Mouse (Mus musculus) hindbrain, postnatal 0 days (tissue): ENCODE data around the gene Gria1. TPM values are rescaled to one million over a fixed set of nuclear protein-coding genes. Genes with fewer than 3 reads are reported as not detected.
A peak's percentile ranks its signal among the peaks of the same experiment; 100 is the strongest.

ENCODE experiments used
- ATAC-seq: fragments of 200-750 bp; cut with Nextera tagmentation; 2 replicates; pipeline ENCODE4 v1.8.0; 2017; ENCODE audit warnings: mild to moderate bottlenecking, moderate TSS enrichment, moderate library complexity
- DNase-seq: peaks from one replicate; pipeline ENCODE4 v3.0.0-alpha.2; 2015; ENCODE audit warnings: low spot score
- H3K27ac ChIP-seq: fragments of 300-500 bp; sonication (generic); 2 replicates; pipeline ENCODE4 v1.5.1; 2014; ENCODE audit warnings: mild to moderate bottlenecking
- H3K27me3 ChIP-seq: fragments of 300-500 bp; sonication (generic); 2 replicates; pipeline ENCODE4 v1.6.1; 2014; ENCODE audit warnings: low read length, mixed read lengths; ENCODE audit not compliant: insufficient read depth
- H3K36me3 ChIP-seq: fragments of 300-500 bp; sonication (generic); 2 replicates; pipeline ENCODE4 v1.6.1; 2014; ENCODE audit warnings: low read length, mixed read lengths; ENCODE audit not compliant: insufficient read depth
- H3K4me1 ChIP-seq: fragments of 300-500 bp; sonication (generic); 2 replicates; pipeline ENCODE4 v1.6.1; 2014; ENCODE audit warnings: antibody characterized with exemption, low read length, mixed read lengths; ENCODE audit not compliant: insufficient read depth
- H3K4me2 ChIP-seq: fragments of 300-500 bp; sonication (generic); 2 replicates; pipeline ENCODE4 v1.6.1; 2014; ENCODE audit warnings: low read depth, mild to moderate bottlenecking, low read length, moderate library complexity, mixed read lengths
- H3K4me3 ChIP-seq: fragments of 300-500 bp; sonication (generic); 2 replicates; pipeline ENCODE4 v1.5.1; 2014; ENCODE audit warnings: low read length
- H3K9ac ChIP-seq: fragments of 300-500 bp; sonication (generic); replicated peaks from 2 replicates; pipeline ENCODE4 v1.6.1; 2014; ENCODE audit warnings: mild to moderate bottlenecking, low read length, moderate library complexity, mixed read lengths
- H3K9me3 ChIP-seq: fragments of 300-500 bp; sonication (generic); 2 replicates; pipeline ENCODE4 v1.6.1; 2016; ENCODE audit warnings: low read length, mixed read lengths
- CTCF ChIP-seq: IDR thresholded peaks from 2 replicates; pipeline ENCODE4 v1.5.1; 2016; ENCODE audit warnings: antibody characterized with exemption, control low read depth, low read depth
- WGBS: fragments of 180-500 bp; shearing (Covaris S2); extraction: QIAGEN DNeasy Blood & Tissue Kit; methylation state at CpG from one replicate; pipeline ENCODE4 v1.1.7; 2014; 5-methylcytosine and 5-hydroxymethylcytosine counted together
- polyA plus RNA-seq: library from polyadenylated mRNA; unstranded; fragments of >200 nt; fragmentation: Nextera tagmentation; extraction: Ambion mirVana; gene quantifications from 2 replicates; pipeline ENCODE4 v1.2.1, GENCODE M21; 2015
- total RNA-seq: library from RNA; depleted of rRNA; stranded (reverse); fragments of >200 nt; gene quantifications from 2 replicates; pipeline ENCODE4 v1.2.3, GENCODE M21; 2014; rRNA removed

Gene Gria1
- total RNA-seq: 53.0 and 58.2 TPM in 2 replicates
- 45.5 and 47.1 TPM in 2 replicates for polyA plus RNA-seq

DNA sequence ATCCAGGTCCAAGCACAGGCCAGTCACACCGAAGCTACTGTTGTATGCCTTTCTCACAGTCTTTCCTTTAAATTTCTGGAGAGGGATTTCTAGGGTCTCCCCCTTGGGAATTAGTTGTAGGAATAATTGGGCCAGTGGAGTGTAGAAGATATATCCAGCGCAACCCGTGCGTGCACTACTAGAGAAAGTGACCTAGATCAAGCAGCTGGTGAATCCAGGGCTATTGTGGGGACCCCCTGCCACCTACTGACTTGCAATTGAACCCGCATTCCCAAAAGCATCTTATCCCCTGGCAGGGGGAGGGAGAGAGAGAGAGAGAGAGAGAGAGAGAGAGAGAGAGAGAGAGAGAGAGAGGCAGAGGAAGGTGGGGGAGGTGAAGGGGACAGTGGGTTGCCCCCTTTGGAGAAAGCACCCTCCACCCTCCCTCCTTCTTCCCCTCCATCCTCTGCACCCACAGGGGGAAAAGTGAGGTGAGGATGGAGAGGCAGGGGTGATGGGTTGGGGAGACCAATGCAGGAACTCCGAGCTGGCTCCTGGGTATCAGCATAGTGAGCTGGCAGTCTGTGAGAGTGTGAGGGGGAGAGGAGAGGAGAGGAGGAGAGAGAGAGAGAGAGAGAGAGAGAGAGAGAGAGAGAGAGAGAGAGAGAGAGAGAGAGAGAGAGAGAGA, at the start of gene Gria1:
Gene Gria1, plus strand, starts transcription at position 364 of the 667 bp plus-strand sequence.
- Histone ChIP-seq H3K27me3 (no peaks in the 10 kb centered on the region), H3K9me3 (no peaks in the 10 kb centered on the region), H3K4me1 (no peaks in the 10 kb centered on the region), H3K4me3 (peak within 1 kb of the TSS; percentile 47), H3K27ac (peak within 1 kb of the TSS; percentile 64), H3K4me2 (peak within 1 kb of the TSS; percentile 61), H3K9ac (peak within 1 kb of the TSS; percentile 55), H3K36me3 (no peaks in the 10 kb centered on the region)
- peak; percentile 83 for ATAC-seq
- WGBS: 22% methylated on average over 6 of the region's 6 CpGs
- DNase-seq: peak; percentile 65
- TF ChIP-seq CTCF: no peak

DNA sequence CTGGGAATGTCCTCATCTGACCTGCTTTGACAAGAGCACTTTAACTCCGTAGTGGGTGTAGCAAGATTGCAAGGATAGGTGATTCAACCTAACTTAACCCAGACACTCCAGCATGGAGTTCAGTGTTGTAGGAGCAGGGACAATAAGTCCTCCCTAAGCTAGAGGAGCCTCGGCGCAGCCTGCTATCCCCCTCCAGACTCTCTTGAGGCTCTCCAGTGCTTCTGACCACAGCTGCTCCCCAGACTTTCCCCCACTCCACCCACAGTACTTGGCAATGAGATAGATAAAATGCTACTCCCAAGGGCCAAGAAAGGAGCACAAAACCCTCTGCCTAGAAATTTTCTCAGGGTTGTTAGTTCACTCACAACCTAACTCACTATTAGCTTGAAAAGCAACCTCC, 49.4 kb upstream of the Gria1 start:
- ATAC-seq: no peak
- 93% methylated on average over 3 of the region's 3 CpGs for WGBS
- no peak for DNase-seq
- Histone ChIP-seq H3K4me3 (no peak overlapping the region), H3K27ac (no peak overlapping the region), H3K9ac (no peak overlapping the region), H3K9me3 (no peaks in the 10 kb centered on the region), H3K4me2 (no peak overlapping the region), H3K36me3 (no peaks in the 10 kb centered on the region), H3K27me3 (no peaks in the 10 kb centered on the region), H3K4me1 (no peaks in the 10 kb centered on the region)
- TF ChIP-seq CTCF: no peak

DNA sequence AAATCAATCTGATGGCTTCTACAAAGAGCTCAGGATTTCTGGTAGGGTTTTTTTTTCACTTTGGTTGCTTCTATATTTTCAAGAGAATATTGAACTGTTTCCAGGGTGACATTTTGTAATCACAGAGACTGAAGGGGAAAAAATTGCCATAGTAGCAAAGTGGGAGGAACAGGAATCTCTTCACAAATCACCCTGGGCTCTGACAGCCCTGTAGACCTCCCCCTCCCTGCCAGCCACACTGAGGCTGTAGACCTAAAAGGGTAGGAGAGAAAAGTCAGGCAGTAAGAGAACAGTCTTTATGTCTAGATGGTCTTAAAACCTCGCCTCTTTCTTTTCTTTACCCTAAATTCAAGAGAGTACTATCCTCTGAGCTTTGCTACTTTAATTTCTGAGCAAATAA, 38.4 kb upstream of the Gria1 start:
- H3K9me3 ChIP-seq: no peaks in the 10 kb centered on the region
- WGBS: 56% methylated on average over 1 of the region's 1 CpGs
- no peak for TF ChIP-seq CTCF
- H3K27me3 ChIP-seq: no peaks in the 10 kb centered on the region
- no peak overlapping the region for H3K27ac ChIP-seq
- DNase-seq (peak; percentile 27), ATAC-seq (0 out of 2 replicates have a peak, but pooled peaks have one; percentile 51)
- H3K4me1 ChIP-seq: no peaks in the 10 kb centered on the region
- H3K36me3 ChIP-seq: no peaks in the 10 kb centered on the region
- H3K9ac ChIP-seq: no peak overlapping the region
- no peak overlapping the region for H3K4me2 ChIP-seq
- no peak overlapping the region for H3K4me3 ChIP-seq

DNA sequence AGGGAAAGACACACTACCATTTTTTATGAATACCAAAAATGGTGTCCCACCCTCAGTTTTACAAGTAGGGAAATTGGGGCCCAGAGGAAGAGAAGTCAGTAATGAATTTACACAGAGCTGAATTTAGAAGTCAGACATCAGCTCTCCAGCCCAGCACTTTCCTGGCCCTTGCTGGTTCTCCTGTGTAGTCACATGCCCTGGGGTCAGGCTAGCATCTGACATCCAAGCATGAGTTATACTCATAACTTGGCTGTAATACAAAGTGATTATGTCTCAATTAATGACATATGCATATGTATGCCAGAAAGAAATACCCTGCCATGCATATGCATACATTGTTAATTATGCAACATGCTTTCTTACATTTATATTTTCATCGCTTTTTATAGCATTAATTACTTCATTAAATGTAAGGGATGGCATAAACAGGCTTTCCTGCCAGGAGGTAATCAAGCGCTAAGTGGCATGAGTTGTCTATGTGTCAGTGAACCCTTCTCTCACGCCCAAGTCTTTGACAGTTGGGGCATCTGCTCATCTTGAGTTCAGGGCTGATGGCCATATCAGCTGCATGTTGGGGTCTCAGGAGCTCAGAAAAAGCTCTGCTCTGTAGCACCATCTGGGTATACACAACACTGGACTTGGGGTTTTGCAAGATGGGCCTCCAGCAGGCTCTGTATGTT, 26.7 kb upstream of the Gria1 start:
- Histone ChIP-seq H3K9ac (no peak overlapping the region), H3K4me1 (no peaks in the 10 kb centered on the region), H3K4me2 (no peak overlapping the region), H3K27me3 (no peaks in the 10 kb centered on the region), H3K9me3 (no peaks in the 10 kb centered on the region), H3K4me3 (no peak overlapping the region), H3K36me3 (no peaks in the 10 kb centered on the region), H3K27ac (no peak overlapping the region)
- ATAC-seq (0 out of 2 replicates have a peak, but pooled peaks have one; percentile 49), DNase-seq (peak; percentile 43)
- 67% methylated on average over 3 of the region's 3 CpGs for WGBS
- no peak for TF ChIP-seq CTCF

DNA sequence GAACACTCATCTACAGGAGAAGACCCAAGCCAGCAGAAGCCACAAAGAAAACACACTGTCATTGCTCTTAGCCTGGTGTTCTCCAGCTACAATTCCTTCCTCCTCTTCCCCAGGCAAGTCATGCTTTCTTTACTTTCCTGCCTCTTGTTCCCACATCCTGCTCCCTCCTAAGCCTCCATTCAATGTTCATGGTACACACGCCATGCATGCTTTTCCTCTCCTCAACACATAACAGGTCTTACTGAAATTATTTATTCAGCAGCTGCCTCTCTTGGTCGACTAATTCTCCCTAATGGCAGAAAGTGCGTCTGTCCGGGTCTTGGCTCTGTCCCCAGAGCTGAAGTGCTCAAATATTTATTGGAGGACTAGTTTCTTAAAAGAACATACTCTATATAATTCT, 25.7 kb upstream of the Gria1 start:
- Histone ChIP-seq H3K27me3 (no peaks in the 10 kb centered on the region), H3K9me3 (no peaks in the 10 kb centered on the region), H3K36me3 (no peaks in the 10 kb centered on the region), H3K4me2 (no peak overlapping the region), H3K9ac (no peak overlapping the region), H3K27ac (no peak overlapping the region), H3K4me3 (no peak overlapping the region), H3K4me1 (no peaks in the 10 kb centered on the region)
- no peak for TF ChIP-seq CTCF
- ATAC-seq: no peak
- DNase-seq: no peak
- WGBS: 43% methylated on average over 4 of the region's 4 CpGs

DNA sequence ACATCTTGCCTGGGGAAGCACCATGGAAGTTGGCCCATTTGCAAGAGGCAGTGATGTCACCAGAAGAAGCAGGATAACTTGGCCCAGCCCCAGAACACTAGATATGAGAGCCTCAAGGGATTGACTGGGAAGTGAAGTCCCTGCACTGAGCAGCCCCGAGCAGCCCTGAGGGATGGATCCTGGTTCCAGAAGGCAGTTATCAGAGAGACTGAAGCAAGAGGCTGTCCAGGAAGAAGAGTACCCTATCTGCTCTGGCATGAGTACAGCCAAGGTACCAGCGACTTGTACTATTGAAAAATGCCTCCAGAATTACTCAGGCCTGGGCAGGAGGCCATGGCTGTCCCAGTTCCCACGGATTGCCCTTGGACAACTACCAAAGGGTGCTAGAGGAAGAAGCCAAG, 11.6 kb upstream of the Gria1 start:
- ATAC-seq: no peak

DNA sequence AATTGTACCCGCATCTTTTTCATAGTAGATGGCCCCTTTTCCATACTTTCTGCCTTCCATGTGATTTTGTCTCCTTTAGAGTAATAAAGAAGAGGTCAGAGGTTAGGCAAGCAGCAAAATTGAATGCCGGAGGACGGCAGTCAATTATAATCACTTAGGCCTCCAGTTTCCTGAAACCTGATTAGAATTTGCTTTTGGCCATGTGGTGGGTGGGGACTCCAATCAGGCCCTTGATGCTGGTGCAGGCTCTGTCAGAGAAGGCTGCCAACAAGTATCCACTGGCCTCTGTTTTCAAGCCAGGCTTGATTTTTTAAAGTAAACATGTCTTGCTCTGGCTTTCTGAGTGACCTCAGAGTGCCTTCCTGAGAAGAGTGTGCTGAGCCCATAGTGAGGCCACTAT, 6.6 kb upstream of the Gria1 start:
- WGBS: 53% methylated on average over 3 of the region's 3 CpGs
- Histone ChIP-seq H3K4me3 (no peak overlapping the region), H3K27me3 (no peaks in the 10 kb centered on the region), H3K4me1 (no peaks in the 10 kb centered on the region), H3K9ac (no peak overlapping the region), H3K27ac (no peak overlapping the region), H3K4me2 (no peak overlapping the region), H3K36me3 (no peaks in the 10 kb centered on the region), H3K9me3 (no peaks in the 10 kb centered on the region)
- DNase-seq (no peak), ATAC-seq (no peak)
- no peak for TF ChIP-seq CTCF

More for the DNA sequence above, 11.6 kb upstream of the Gria1 start:
- Histone ChIP-seq H3K27ac (no peak overlapping the region), H3K27me3 (no peaks in the 10 kb centered on the region), H3K4me2 (no peak overlapping the region), H3K36me3 (no peaks in the 10 kb centered on the region), H3K9ac (no peak overlapping the region), H3K4me3 (no peak overlapping the region), H3K4me1 (no peaks in the 10 kb centered on the region), H3K9me3 (no peaks in the 10 kb centered on the region)
- no peak for TF ChIP-seq CTCF
- WGBS: 53% methylated on average over 3 of the region's 3 CpGs
- DNase-seq: no peak
